Comparison of ENCODE assay signal across 8 mouse cellular contexts in genomic region chr3:101572174-101572626, GRCm38 (mm10). TPM values are rescaled to one million over a fixed set of nuclear protein-coding genes. Genes with fewer than 3 reads are reported as not detected.
DNase-seq lines count a peak whose midpoint lies in the region; ATAC-seq and TF ChIP-seq lines count a peak whose summit lies in the region.

No protein-coding gene starts in this region.

- TF ChIP-seq EP300 in heart, adult 2 months (IDR thresholded peaks at IDR 0.05; ENCODE audit: insufficient read depth, low read depth, low read length) = peak; percentile 50; the same call in 1 of the 2 replicates

- no peaks in the 10 kb centered on the region for H3K79me2 ChIP-seq in heart, adult 2 months (replicated peaks; ENCODE audit: control insufficient read depth, insufficient read depth, low read length)

- peak; percentile 41 to 42 for DNase-seq in heart, adult 2 months
- no peak for DNase-seq in heart, adult 8-10 months (ENCODE audit: low spot score)
- DNase-seq in frontal cortex, postnatal 25 days (ENCODE audit: low spot score in 2 of 2) = no peak
- no peak for DNase-seq in cerebellum, adult 18-20 months
- DNase-seq in thymus, adult 2 months = no peak

- 60% methylated on average over 7 of the region's 7 CpGs for WGBS in heart, adult 2 months
- WGBS in embryonic facial prominence, embryonic 15.5 days = 25% methylated on average over 7 of the region's 7 CpGs
- WGBS in hindbrain, embryonic 13.5 days = 39% methylated on average over 7 of the region's 7 CpGs
- 20% methylated on average over 7 of the region's 7 CpGs for WGBS in limb, embryonic 15.5 days
- 88% methylated on average over 7 of the region's 7 CpGs for WGBS in thymus, adult 2 months

- H3K4me3 ChIP-seq in heart, adult 2 months = no peak overlapping the region
- no peak overlapping the region for H3K4me3 ChIP-seq in embryonic facial prominence, embryonic 15.5 days (replicated peaks)
- H3K4me3 ChIP-seq in hindbrain, embryonic 13.5 days = no peak overlapping the region
- no peak overlapping the region for H3K4me3 ChIP-seq in limb, embryonic 15.5 days
- H3K4me3 ChIP-seq in thymus, adult 2 months (ENCODE audit: control insufficient read depth, insufficient read depth, low read length) = no peak overlapping the region

- no peak for TF ChIP-seq CTCF in heart, adult 2 months (IDR thresholded peaks at IDR 0.05)
- TF ChIP-seq CTCF in thymus, adult 2 months (IDR thresholded peaks at IDR 0.05; ENCODE audit: borderline replicate concordance, control insufficient read depth, extremely low read depth, insufficient read depth, low read length, poor library complexity) = no peak

- ATAC-seq in embryonic facial prominence, embryonic 15.5 days (ENCODE audit: insufficient number of reproducible peaks, low FRiP score, low TSS enrichment, low read depth) = 0 out of 2 replicates have a peak, but pooled peaks have one; percentile 71
- ATAC-seq in hindbrain, embryonic 13.5 days (ENCODE audit: low FRiP score) = 0 out of 2 replicates have a peak, but pooled peaks have one; percentile 47
- ATAC-seq in limb, embryonic 15.5 days (ENCODE audit: insufficient number of reproducible peaks, low FRiP score, low TSS enrichment, low read depth) = no peak

- H3K27ac ChIP-seq in heart, adult 2 months = peak overlapping the region; percentile 62
- H3K27ac ChIP-seq in embryonic facial prominence, embryonic 15.5 days (replicated peaks) = peak overlapping the region; percentile 69
- H3K27ac ChIP-seq in hindbrain, embryonic 13.5 days = peak overlapping the region; percentile 58
- peak overlapping the region; percentile 44 for H3K27ac ChIP-seq in limb, embryonic 15.5 days
- H3K27ac ChIP-seq in thymus, adult 2 months (ENCODE audit: control insufficient read depth, insufficient read depth, low read length) = no peak overlapping the region

- intact Hi-C loops in heart, adult 2 months (cut with DNase I) = no loop called here

- no peaks in the 10 kb centered on the region for H3K4me1 ChIP-seq in heart, adult 2 months (ENCODE audit: control insufficient read depth, insufficient read depth, low read length)
- peaks cover 26% of the 10 kb centered on the region for H3K4me1 ChIP-seq in embryonic facial prominence, embryonic 15.5 days
- H3K4me1 ChIP-seq in hindbrain, embryonic 13.5 days (replicated peaks) = peaks cover 32% of the 10 kb centered on the region
- H3K4me1 ChIP-seq in limb, embryonic 15.5 days = peaks cover 30% of the 10 kb centered on the region
- 0 out of 2 replicates have a peak, but pooled peaks cover 2% of the 10 kb centered on the region for H3K4me1 ChIP-seq in thymus, adult 2 months (replicated peaks; ENCODE audit: control insufficient read depth, insufficient read depth, low read length)

- 0 out of 2 replicates have a peak overlapping the region, but pooled peaks have one; percentile 17 for H3K4me2 ChIP-seq in embryonic facial prominence, embryonic 15.5 days (replicated peaks)
- H3K4me2 ChIP-seq in hindbrain, embryonic 13.5 days = no peak overlapping the region
- no peak overlapping the region for H3K4me2 ChIP-seq in limb, embryonic 15.5 days

- H3K36me3 ChIP-seq in heart, adult 2 months (ENCODE audit: control insufficient read depth, insufficient read depth, low read length) = no peaks in the 10 kb centered on the region
- peaks cover 27% of the 10 kb centered on the region for H3K36me3 ChIP-seq in embryonic facial prominence, embryonic 15.5 days
- H3K36me3 ChIP-seq in hindbrain, embryonic 13.5 days = peaks cover 30% of the 10 kb centered on the region
- peaks cover 21% of the 10 kb centered on the region for H3K36me3 ChIP-seq in limb, embryonic 15.5 days
- H3K36me3 ChIP-seq in thymus, adult 2 months (ENCODE audit: control insufficient read depth, insufficient read depth, low read length) = peaks cover 21% of the 10 kb centered on the region

- no peaks in the 10 kb centered on the region for H3K27me3 ChIP-seq in heart, adult 2 months (ENCODE audit: control insufficient read depth, insufficient read depth, low read length)
- H3K27me3 ChIP-seq in embryonic facial prominence, embryonic 15.5 days = no peaks in the 10 kb centered on the region
- no peaks in the 10 kb centered on the region for H3K27me3 ChIP-seq in hindbrain, embryonic 13.5 days
- no peaks in the 10 kb centered on the region for H3K27me3 ChIP-seq in limb, embryonic 15.5 days
- H3K27me3 ChIP-seq in thymus, adult 2 months (ENCODE audit: control insufficient read depth, insufficient read depth, low read length) = no peaks in the 10 kb centered on the region

- H3K9me3 ChIP-seq in embryonic facial prominence, embryonic 15.5 days (replicated peaks) = no peaks in the 10 kb centered on the region
- no peaks in the 10 kb centered on the region for H3K9me3 ChIP-seq in hindbrain, embryonic 13.5 days
- H3K9me3 ChIP-seq in limb, embryonic 15.5 days = no peaks in the 10 kb centered on the region

- TF ChIP-seq POLR2A in heart, adult 2 months (IDR thresholded peaks at IDR 0.05; ENCODE audit: insufficient read depth, low read depth, low read length) = no peak
- no peak for TF ChIP-seq POLR2A in thymus, adult 2 months (IDR thresholded peaks at IDR 0.05; ENCODE audit: control insufficient read depth, extremely low read depth, insufficient read depth, low read length, poor library complexity)

- H3K9ac ChIP-seq in heart, adult 2 months (ENCODE audit: low read depth, low read length) = no peak overlapping the region
- H3K9ac ChIP-seq in embryonic facial prominence, embryonic 15.5 days = no peak overlapping the region
- no peak overlapping the region; the same call in 1 of the 2 replicates for H3K9ac ChIP-seq in hindbrain, embryonic 13.5 days
- H3K9ac ChIP-seq in limb, embryonic 15.5 days = no peak overlapping the region

RNA-seq across cellular contexts. Expression of gene Atp1a1, which starts 32.3 kb away (rescaled TPM):
- 100 to 1,000 TPM; 800 to 832 TPM for total RNA-seq in heart, adult 2 months (2021)
- polyA plus RNA-seq in heart, adult 2 months (2012; rRNA removed) = 523 and 821 TPM in 2 replicates
- total RNA-seq in heart, adult 8-10 months (2022) = 100 to 1,000 TPM; 757 to 917 (median 814) TPM
- 116 and 123 TPM in 2 replicates for polyA plus RNA-seq in embryonic facial prominence, embryonic 15.5 days (2015; fragmentation: Nextera tagmentation; extraction: Ambion mirVana)
- 44.2 and 50.4 TPM in 2 replicates for polyA plus RNA-seq in hindbrain, embryonic 13.5 days (2015; fragmentation: Nextera tagmentation; extraction: Ambion mirVana)
- polyA plus RNA-seq in limb, embryonic 15.5 days (2015; fragmentation: Nextera tagmentation; extraction: Ambion mirVana) = 63.5 and 78.0 TPM in 2 replicates
- polyA plus RNA-seq in thymus, adult 2 months (2012; rRNA removed) = 273 and 288 TPM in 2 replicates

Comparison
In these comparisons a context has a peak if more than half of its experiments do, and no peak if none do; other contexts are left out.
1. DNase-seq: peak in heart, adult 2 months (2 of 2); none in heart, adult 8-10 months (single experiment), frontal cortex, postnatal 25 days (0 of 2), cerebellum, adult 18-20 months (0 of 2) and thymus, adult 2 months (single experiment).